Mouse (Mus musculus) megakaryocyte, embryonic 14.5 days (primary cell): ENCODE data around the gene Raf1. TPM values are rescaled to one million over a fixed set of nuclear protein-coding genes. Genes with fewer than 3 reads are reported as not detected.

Source experiments
- H3K27me3 ChIP-seq: replicated peaks from 2 replicates; pipeline ENCODE3; 2012; ENCODE audit warnings: inconsistent platforms
- H3K36me3 ChIP-seq: replicated peaks from 2 replicates; pipeline ENCODE3; 2012; ENCODE audit warnings: low read length, inconsistent platforms, mixed read lengths
- H3K4me1 ChIP-seq: 2 replicates; pipeline ENCODE4 v1.6.1; 2012; ENCODE audit warnings: inconsistent platforms
- H3K4me3 ChIP-seq: replicated peaks from 2 replicates; pipeline ENCODE3; 2012; ENCODE audit warnings: moderate library complexity, mild to moderate bottlenecking, inconsistent platforms
- H3K9me3 ChIP-seq: 2 replicates; pipeline ENCODE4 v1.6.1; 2012; ENCODE audit warnings: inconsistent platforms
- FLI1 ChIP-seq: IDR thresholded peaks from 2 replicates; pipeline ENCODE4 v1.6.1; 2012; ENCODE audit warnings: low read length, inconsistent platforms, mixed read lengths
- GATA1 ChIP-seq: IDR thresholded peaks from 3 replicates; pipeline ENCODE4 v1.6.1; 2012; ENCODE audit warnings: mixed read lengths, low read length, inconsistent platforms, borderline replicate concordance
- polyA plus RNA-seq: library from polyadenylated mRNA; stranded (reverse); fragments of >175 nt; gene quantifications from 2 replicates; pipeline ENCODE4 v1.2.3, GENCODE M21; 2012; ENCODE audit warnings: low replicate concordance; ENCODE audit not compliant: insufficient read depth

Raf1 gene
- polyA plus RNA-seq, 1 experiment = 27.8 TPM

GRCm38 (mm10) chr6:115697739-115698558, 21.5 kb upstream of the Raf1 start:
- TF ChIP-seq FLI1 = no peak
- TF ChIP-seq GATA1 = no peak
- H3K4me3 ChIP-seq = no peak overlapping the region

GRCm38 (mm10) chr6:115696707-115697215, 20.3 kb upstream of the Raf1 start:
- no peak for TF ChIP-seq FLI1
- no peak overlapping the region for H3K4me3 ChIP-seq
- no peaks in the 10 kb centered on the region for H3K9me3 ChIP-seq

More at GRCm38 (mm10) chr6:115697739-115698558, 21.5 kb upstream of the Raf1 start:
- Histone ChIP-seq H3K27me3 (no peaks in the 10 kb centered on the region), H3K36me3 (no peaks in the 10 kb centered on the region), H3K9me3 (no peaks in the 10 kb centered on the region), H3K4me1 (peaks cover 42% of the 10 kb centered on the region)

GRCm38 (mm10) chr6:115695124-115695523, 18.7 kb upstream of the Raf1 start:
- TF ChIP-seq GATA1 (no peak), FLI1 (no peak)
- H3K36me3 ChIP-seq = no peaks in the 10 kb centered on the region
- no peaks in the 10 kb centered on the region for H3K27me3 ChIP-seq
- no peak overlapping the region for H3K4me3 ChIP-seq
- no peaks in the 10 kb centered on the region for H3K9me3 ChIP-seq
- peaks cover 34% of the 10 kb centered on the region for H3K4me1 ChIP-seq

More at GRCm38 (mm10) chr6:115696707-115697215, 20.3 kb upstream of the Raf1 start:
- H3K4me1 ChIP-seq = peaks cover 34% of the 10 kb centered on the region
- no peaks in the 10 kb centered on the region for H3K27me3 ChIP-seq
- H3K36me3 ChIP-seq = no peaks in the 10 kb centered on the region

- no peaks in the 10 kb centered on the region for H3K36me3 ChIP-seq
- H3K4me1 ChIP-seq = peaks cover 29% of the 10 kb centered on the region
- no peaks in the 10 kb centered on the region for H3K9me3 ChIP-seq
- H3K27me3 ChIP-seq = no peaks in the 10 kb centered on the region
- TF ChIP-seq FLI1 (no peak), GATA1 (no peak)
- H3K4me3 ChIP-seq = no peak overlapping the region
Observed at GRCm38 (mm10) chr6:115694441-115694842, 18.0 kb upstream of the Raf1 start.

GRCm38 (mm10) chr6:115692963-115693730, 16.7 kb upstream of the Raf1 start:
- H3K36me3 ChIP-seq = no peaks in the 10 kb centered on the region
- no peak overlapping the region for H3K4me3 ChIP-seq
- H3K9me3 ChIP-seq = no peaks in the 10 kb centered on the region
- no peak for TF ChIP-seq FLI1
- no peak for TF ChIP-seq GATA1
- no peaks in the 10 kb centered on the region for H3K27me3 ChIP-seq
- H3K4me1 ChIP-seq = peaks cover 26% of the 10 kb centered on the region

- Histone ChIP-seq H3K36me3 (no peaks in the 10 kb centered on the region), H3K9me3 (no peaks in the 10 kb centered on the region), H3K4me1 (peaks cover 18% of the 10 kb centered on the region), H3K27me3 (no peaks in the 10 kb centered on the region), H3K4me3 (no peak overlapping the region)
- no peak for TF ChIP-seq GATA1
- TF ChIP-seq FLI1 = no peak
Observed at GRCm38 (mm10) chr6:115692163-115692950, 15.9 kb upstream of the Raf1 start.

- Histone ChIP-seq H3K4me3 (no peak overlapping the region), H3K9me3 (peaks cover 6% of the 10 kb centered on the region), H3K4me1 (peaks cover 12% of the 10 kb centered on the region)
Observed at GRCm38 (mm10) chr6:115690105-115690504, 13.7 kb upstream of the Raf1 start.

GRCm38 (mm10) chr6:115688589-115688988, 12.2 kb upstream of the Raf1 start:
- H3K27me3 ChIP-seq = no peaks in the 10 kb centered on the region
- H3K9me3 ChIP-seq = peaks cover 6% of the 10 kb centered on the region
- H3K4me3 ChIP-seq = no peak overlapping the region
- TF ChIP-seq FLI1 (no peak), GATA1 (no peak)
- H3K4me1 ChIP-seq = peaks cover 7% of the 10 kb centered on the region
- no peaks in the 10 kb centered on the region for H3K36me3 ChIP-seq

More at GRCm38 (mm10) chr6:115690105-115690504, 13.7 kb upstream of the Raf1 start:
- no peaks in the 10 kb centered on the region for H3K27me3 ChIP-seq
- TF ChIP-seq FLI1 = no peak
- TF ChIP-seq GATA1 = no peak
- no peaks in the 10 kb centered on the region for H3K36me3 ChIP-seq

- Histone ChIP-seq H3K36me3 (no peaks in the 10 kb centered on the region), H3K9me3 (peaks cover 6% of the 10 kb centered on the region), H3K4me3 (no peak overlapping the region), H3K27me3 (no peaks in the 10 kb centered on the region), H3K4me1 (peaks cover 7% of the 10 kb centered on the region)
- no peak for TF ChIP-seq FLI1
- TF ChIP-seq GATA1 = no peak
Observed at GRCm38 (mm10) chr6:115687753-115688152, 11.3 kb upstream of the Raf1 start.
